Mouse (Mus musculus): ENCODE measurements at regions not wholly inside any gene's neighbourhood (a gene's known extent, or its start where the extent isn't known, plus 50 kb on each side); places are given as distances from the start of the nearest gene placed in this dataset.
A peak's percentile ranks its signal among the peaks of the same experiment; 100 is the strongest.
"Not testable (repeated sequence)": the region's sequence is repeated elsewhere in the genome, so short reads cannot be mapped to it uniquely, and the experiment has no call there.

GRCm38 (mm10) chr8:89934521-89934920 is 413.6 kb downstream of the Tox3 start:
- ATAC-seq (replicated peaks; ENCODE audit: low read depth, poor library complexity, severe bottlenecking): no peak

GRCm38 (mm10) chr8:89926666-89927232 is 421.4 kb downstream of the Tox3 start:
- ATAC-seq (replicated peaks; ENCODE audit: low read depth, poor library complexity, severe bottlenecking): no peak

GRCm38 (mm10) chr8:89924697-89925096 is 423.4 kb downstream of the Tox3 start:
- ATAC-seq (replicated peaks; ENCODE audit: low read depth, poor library complexity, severe bottlenecking): not testable (repeated sequence)

GRCm38 (mm10) chr8:89914076-89914475 is 434.1 kb downstream of the Tox3 start:
- no peak for ATAC-seq (replicated peaks; ENCODE audit: low read depth, poor library complexity, severe bottlenecking)

DNA sequence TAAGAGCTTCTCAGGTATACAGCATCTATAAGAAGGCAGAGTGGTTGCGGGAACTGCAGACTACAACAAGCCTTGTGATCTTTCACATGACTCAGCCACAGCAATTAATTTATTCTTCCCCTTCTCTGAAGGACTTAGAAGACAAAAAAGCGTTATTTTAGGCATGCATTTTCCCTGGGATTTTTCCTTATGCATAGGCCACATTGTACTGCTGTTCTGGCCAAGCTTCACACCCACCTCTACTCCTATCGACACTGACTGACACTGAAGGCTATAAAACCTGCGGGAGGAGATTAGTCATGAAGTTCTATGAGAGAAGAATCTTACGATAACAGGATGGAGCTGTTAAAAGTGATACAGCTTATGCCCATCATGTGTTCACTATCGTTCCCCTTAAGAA is 441.9 kb downstream of the Tox3 start:
- no peak for ATAC-seq (replicated peaks; ENCODE audit: low read depth, poor library complexity, severe bottlenecking)

DNA sequence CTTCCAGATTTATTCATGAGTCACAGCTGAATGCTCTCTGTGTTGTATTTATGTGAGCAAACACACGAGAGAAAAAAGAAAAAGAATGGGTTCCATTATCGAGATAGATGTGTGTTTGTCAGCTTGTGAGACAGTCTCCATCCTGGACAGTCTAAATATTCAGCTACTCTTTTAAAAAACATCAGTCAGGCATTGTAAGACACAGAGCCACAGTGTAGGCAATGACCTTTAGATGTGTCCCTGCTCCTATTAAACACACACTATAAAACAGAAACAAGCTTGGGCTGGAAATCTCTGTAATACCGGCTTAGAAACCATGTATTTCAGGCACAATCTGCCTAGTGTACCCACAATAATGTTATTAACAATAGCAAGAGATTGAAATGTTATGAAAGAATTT is 442.6 kb downstream of the Tox3 start:
- no peak for ATAC-seq (replicated peaks; ENCODE audit: low read depth, poor library complexity, severe bottlenecking)

- no peak for ATAC-seq (replicated peaks; ENCODE audit: low read depth, poor library complexity, severe bottlenecking)
Measured at GRCm38 (mm10) chr8:89903346-89903745, 444.8 kb downstream of the Tox3 start.

DNA sequence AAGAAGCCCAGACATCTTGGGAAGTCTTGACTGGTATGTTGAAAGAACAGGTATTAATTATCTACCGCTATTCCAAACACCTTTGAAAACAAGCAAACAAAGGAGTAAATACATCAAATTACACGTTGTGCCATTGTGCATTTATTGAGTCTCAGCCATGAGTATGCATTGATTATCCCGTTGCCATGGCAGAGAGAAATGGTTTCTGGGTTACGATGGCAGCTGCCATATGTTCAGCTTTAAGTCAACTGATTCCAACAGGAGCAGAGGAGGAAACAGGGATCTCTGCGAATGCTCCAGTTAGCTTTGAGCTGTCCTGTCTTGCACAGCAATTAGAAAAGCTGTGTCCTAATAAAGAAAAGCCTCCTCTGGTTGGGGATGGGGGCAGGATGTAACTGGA is 475.4 kb downstream of the Tox3 start:
- no peak for ATAC-seq (replicated peaks; ENCODE audit: low read depth, poor library complexity, severe bottlenecking)

DNA sequence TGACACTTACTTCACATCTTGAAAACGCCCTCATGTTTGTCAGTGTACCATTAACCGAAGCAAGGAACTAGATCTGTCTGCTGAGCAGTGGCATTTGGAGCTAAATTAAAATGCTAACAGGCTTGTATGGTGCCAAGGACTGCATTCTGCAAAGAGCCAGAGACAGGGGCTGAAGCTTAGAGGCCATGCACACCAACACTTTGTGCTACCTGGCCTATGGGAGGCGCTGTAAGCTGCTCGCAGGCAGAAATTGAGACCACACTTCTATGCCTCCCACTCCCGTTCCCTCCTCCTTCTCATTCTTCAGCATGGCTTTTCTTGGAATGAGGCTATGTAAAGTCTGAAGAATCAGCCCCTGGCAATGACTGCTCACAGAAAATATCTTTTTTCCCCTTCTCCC is 476.2 kb downstream of the Tox3 start:
- no peak for ATAC-seq (replicated peaks; ENCODE audit: low read depth, poor library complexity, severe bottlenecking)

GRCm38 (mm10) chr8:89859813-89860212 is 488.3 kb downstream of the Tox3 start:
- no peak for ATAC-seq (replicated peaks; ENCODE audit: low read depth, poor library complexity, severe bottlenecking)

GRCm38 (mm10) chr8:89858706-89859385 is 489.3 kb downstream of the Tox3 start:
- ATAC-seq (replicated peaks; ENCODE audit: low read depth, poor library complexity, severe bottlenecking): no peak

DNA sequence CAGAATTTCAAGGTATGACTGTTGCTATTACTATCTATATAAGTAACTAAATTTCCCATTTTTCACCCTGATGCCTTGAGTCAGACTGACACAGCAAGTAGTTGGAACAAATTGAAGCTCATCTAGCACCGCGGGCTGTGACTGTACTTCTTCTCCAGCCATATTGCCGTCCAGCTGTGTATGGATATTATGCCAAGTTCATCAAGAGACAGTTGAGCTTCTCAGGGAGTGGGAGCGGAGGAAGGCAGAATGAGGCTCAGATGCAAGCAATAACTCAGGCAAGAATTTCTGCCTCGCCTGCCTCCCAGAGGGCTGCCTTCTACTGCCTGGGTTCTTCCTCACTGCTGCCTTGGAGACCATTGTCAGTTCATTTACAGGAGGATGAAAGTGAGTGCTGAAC is 492.6 kb downstream of the Tox3 start:
- ATAC-seq (replicated peaks; ENCODE audit: low read depth, poor library complexity, severe bottlenecking): no peak

- ATAC-seq (replicated peaks; ENCODE audit: low read depth, poor library complexity, severe bottlenecking): 0 out of 2 replicates have a peak, but pooled peaks have one; percentile 56
Measured at GRCm38 (mm10) chr8:89850209-89850796, 497.8 kb downstream of the Tox3 start.

- no peak for ATAC-seq (replicated peaks; ENCODE audit: low read depth, poor library complexity, severe bottlenecking)
Measured at GRCm38 (mm10) chr8:89849416-89850208, 498.5 kb downstream of the Tox3 start.

DNA sequence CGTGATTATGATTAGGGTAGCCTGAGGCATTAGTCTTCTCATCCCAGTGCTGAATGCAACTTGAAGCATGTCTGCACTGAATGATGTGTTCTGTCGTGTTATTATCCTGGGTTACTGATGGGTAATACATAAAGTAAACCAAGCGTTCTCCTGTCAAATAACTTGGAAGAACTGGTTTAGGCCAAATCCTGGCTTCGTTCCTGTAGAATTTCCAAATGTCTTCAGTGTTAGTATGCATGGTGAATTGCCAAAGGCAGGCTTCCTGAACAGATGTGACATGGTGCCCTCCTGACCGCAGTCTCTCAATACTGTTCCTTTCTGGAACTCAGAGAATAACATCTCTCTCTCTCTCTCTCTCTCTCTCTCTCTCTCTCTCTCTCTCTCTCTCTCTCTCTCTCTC is 509.6 kb downstream of the Tox3 start:
- no peak for ATAC-seq (replicated peaks; ENCODE audit: low read depth, poor library complexity, severe bottlenecking)

DNA sequence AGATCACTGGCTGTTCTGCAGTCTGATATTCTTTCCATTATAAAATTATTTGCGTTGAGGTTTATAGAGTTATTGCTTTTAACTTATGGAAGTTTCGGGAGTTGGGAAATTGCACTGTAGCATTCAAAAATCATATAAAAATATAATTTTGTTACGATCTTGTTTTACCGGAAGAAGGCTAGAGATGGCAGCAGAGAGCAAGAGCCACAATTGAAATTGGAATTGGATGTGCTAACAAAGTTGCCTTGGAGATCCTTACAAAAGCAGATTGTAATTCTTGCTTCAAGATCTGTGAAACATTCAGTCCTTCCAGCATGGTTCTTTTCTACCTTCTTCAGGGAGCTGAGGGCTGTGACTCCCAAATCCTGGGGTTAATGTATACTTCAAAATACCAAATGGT is 514.4 kb downstream of the Tox3 start:
- ATAC-seq (replicated peaks; ENCODE audit: low read depth, poor library complexity, severe bottlenecking): no peak

DNA sequence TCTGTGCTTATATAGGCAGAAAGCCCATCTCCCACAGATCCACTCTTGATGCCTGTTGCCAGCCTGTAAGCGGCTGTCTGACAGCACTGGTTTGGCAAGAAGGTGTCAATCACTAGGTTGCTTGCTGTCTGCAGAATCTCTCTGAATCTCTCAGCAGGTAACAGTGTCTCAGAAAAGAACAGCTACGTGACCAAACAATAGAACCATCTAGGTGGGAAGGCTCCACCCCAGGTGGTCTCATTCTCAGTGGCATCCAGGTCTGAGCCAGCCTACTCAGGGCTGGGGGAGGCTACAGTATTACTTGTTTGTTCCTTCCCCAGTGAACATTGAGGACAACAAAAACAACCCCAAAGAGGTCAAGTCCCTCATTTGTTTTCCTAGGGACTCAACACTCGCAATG is 523.6 kb downstream of the Tox3 start:
- no peak for ATAC-seq (replicated peaks; ENCODE audit: low read depth, poor library complexity, severe bottlenecking)

GRCm38 (mm10) chr8:89823631-89824030 is 524.5 kb downstream of the Tox3 start:
- no peak for ATAC-seq (replicated peaks; ENCODE audit: low read depth, poor library complexity, severe bottlenecking)

GRCm38 (mm10) chr8:89812036-89812711 is 536.0 kb downstream of the Tox3 start:
- no peak for ATAC-seq (replicated peaks; ENCODE audit: low read depth, poor library complexity, severe bottlenecking)

GRCm38 (mm10) chr8:89788296-89788695 is 559.8 kb downstream of the Tox3 start:
- ATAC-seq (replicated peaks; ENCODE audit: low read depth, poor library complexity, severe bottlenecking): no peak

All from common myeloid progenitor, adult 5-6 weeks (primary cell).